Mouse (Mus musculus) layer of hippocampus, postnatal 36 days (tissue): Measurements from ENCODE around the gene Fam222a. TPM values are rescaled to one million over a fixed set of nuclear protein-coding genes. Genes with fewer than 3 reads are reported as not detected.

Source experiments
- DNase-seq, 2 experiments: peaks; one replicate each; pipeline ENCODE4 v3.0.0; 2022
- total RNA-seq, 2 experiments: library from RNA; stranded (reverse); gene quantifications; 2 replicates each; pipeline ENCODE4 v1.2.3; 2021

Gene Fam222a
- total RNA-seq, 2 experiments from 2014 or later: 4.6 to 5.8 TPM

GRCm38 (mm10) chr5:114560533-114560936, 7.3 kb upstream of the Fam222a start:
- no peak for DNase-seq

GRCm38 (mm10) chr5:114560965-114561364, 6.9 kb upstream of the Fam222a start:
- no peak for DNase-seq

GRCm38 (mm10) chr5:114563994-114564393, 3.8 kb upstream of the Fam222a start:
- no peak for DNase-seq

GRCm38 (mm10) chr5:114565305-114565704, 2.5 kb upstream of the Fam222a start:
- no peak for DNase-seq

- DNase-seq: no peak
Observed at GRCm38 (mm10) chr5:114565751-114566150, 2.1 kb upstream of the Fam222a start.

GRCm38 (mm10) chr5:114566461-114566860, 1.4 kb upstream of the Fam222a start:
- no peak for DNase-seq

- DNase-seq: peak; percentile 91 to 92
Observed at GRCm38 (mm10) chr5:114567075-114567517, 720 bp upstream of the Fam222a start.

- no peak for DNase-seq
Observed at GRCm38 (mm10) chr5:114568818-114569217, 1.0 kb downstream of the Fam222a start.

GRCm38 (mm10) chr5:114569918-114570670, 2.3 kb downstream of the Fam222a start:
- DNase-seq: peak; percentile 63 to 68

- no peak for DNase-seq
Observed at GRCm38 (mm10) chr5:114570791-114571450, 3.1 kb downstream of the Fam222a start.

GRCm38 (mm10) chr5:114571451-114572030, 3.7 kb downstream of the Fam222a start:
- no peak for DNase-seq

GRCm38 (mm10) chr5:114572997-114573396, 5.2 kb downstream of the Fam222a start:
- DNase-seq: no peak

- DNase-seq: no peak
Observed at GRCm38 (mm10) chr5:114573920-114574628, 6.3 kb downstream of the Fam222a start.

- no peak for DNase-seq
Observed at GRCm38 (mm10) chr5:114575010-114575409, 7.2 kb downstream of the Fam222a start.

GRCm38 (mm10) chr5:114575530-114575929, 7.7 kb downstream of the Fam222a start:
- DNase-seq: no peak

- DNase-seq: peak; percentile 38 to 54
Observed at GRCm38 (mm10) chr5:114575986-114576605, 8.3 kb downstream of the Fam222a start.

GRCm38 (mm10) chr5:114578361-114578760, 10.5 kb downstream of the Fam222a start:
- peak in 1 of 2 experiments; percentile 38 for DNase-seq

- DNase-seq: peak; percentile 66 to 72
Observed at GRCm38 (mm10) chr5:114579714-114580357, 12.0 kb downstream of the Fam222a start.

GRCm38 (mm10) chr5:114581486-114581885, 13.7 kb downstream of the Fam222a start:
- no peak for DNase-seq

GRCm38 (mm10) chr5:114583046-114583445, 15.2 kb downstream of the Fam222a start:
- DNase-seq: no peak

- DNase-seq: no peak
Observed at GRCm38 (mm10) chr5:114583490-114584175, 15.8 kb downstream of the Fam222a start.
